Mouse (Mus musculus): Measurements from ENCODE around the gene Rpl31. TPM values are rescaled to one million over a fixed set of nuclear protein-coding genes. Genes with fewer than 3 reads are reported as not detected.

Gene Rpl31
- polyA plus RNA-seq (2012; rRNA removed) = 209 and 261 TPM in 2 replicates

GRCm38 (mm10) chr1:39367601-39368266 is at the start of gene Rpl31:
Gene Rpl31, plus strand, starts transcription at chr1:39367842.
- H3K27ac ChIP-seq (ENCODE audit: insufficient read depth, low read depth, low read length) = peak within 1 kb of the TSS; percentile 64
- H3K27me3 ChIP-seq (replicated peaks; ENCODE audit: control insufficient read depth, insufficient read depth, low read length) = no peaks in the 10 kb centered on the region
- peak within 1 kb of the TSS; percentile 99 for H3K4me3 ChIP-seq (ENCODE audit: insufficient read depth, low read depth, low read length)
- WGBS = under 1% methylated on average over 62 of the region's 62 CpGs
- peaks cover 7% of the 10 kb centered on the region; the same call in 1 of the 2 replicates for H3K36me3 ChIP-seq (ENCODE audit: control insufficient read depth, insufficient read depth, low read length)
- H3K4me1 ChIP-seq (ENCODE audit: control insufficient read depth, insufficient read depth, low read length) = peaks cover 7% of the 10 kb centered on the region; the same call in 1 of the 2 replicates
- peak; percentile 99 for DNase-seq
- no peak for TF ChIP-seq CTCF (conservative IDR thresholded peaks at IDR 0.05; ENCODE audit: insufficient read depth, insufficient read length, low read depth, low read length)
- peak; percentile 12 for TF ChIP-seq POLR2A (IDR thresholded peaks at IDR 0.05; ENCODE audit: low read depth, low read length)

- H3K4me3 ChIP-seq (ENCODE audit: insufficient read depth, low read depth, low read length) = no peak overlapping the region
- H3K4me1 ChIP-seq (ENCODE audit: control insufficient read depth, insufficient read depth, low read length) = 0 out of 2 replicates have a peak, but pooled peaks cover 6% of the 10 kb centered on the region
- no peaks in the 10 kb centered on the region for H3K36me3 ChIP-seq (ENCODE audit: control insufficient read depth, insufficient read depth, low read length)
- DNase-seq = peak; percentile 70
- 43% methylated on average over 2 of the region's 2 CpGs for WGBS
- TF ChIP-seq CTCF (conservative IDR thresholded peaks at IDR 0.05; ENCODE audit: insufficient read depth, insufficient read length, low read depth, low read length) (no peak), POLR2A (IDR thresholded peaks at IDR 0.05; ENCODE audit: low read depth, low read length) (no peak)
- H3K27me3 ChIP-seq (replicated peaks; ENCODE audit: control insufficient read depth, insufficient read depth, low read length) = no peaks in the 10 kb centered on the region
- no peak overlapping the region for H3K27ac ChIP-seq (ENCODE audit: insufficient read depth, low read depth, low read length)
Measured at GRCm38 (mm10) chr1:39317935-39318334, 49.7 kb upstream of the Rpl31 start.

GRCm38 (mm10) chr1:39318870-39319269 is 48.8 kb upstream of the Rpl31 start:
- TF ChIP-seq POLR2A (IDR thresholded peaks at IDR 0.05; ENCODE audit: low read depth, low read length) (no peak), CTCF (conservative IDR thresholded peaks at IDR 0.05; ENCODE audit: insufficient read depth, insufficient read length, low read depth, low read length) (no peak)
- Histone ChIP-seq H3K4me3 (ENCODE audit: insufficient read depth, low read depth, low read length) (no peak overlapping the region), H3K4me1 (ENCODE audit: control insufficient read depth, insufficient read depth, low read length) (0 out of 2 replicates have a peak, but pooled peaks cover 6% of the 10 kb centered on the region), H3K36me3 (ENCODE audit: control insufficient read depth, insufficient read depth, low read length) (no peaks in the 10 kb centered on the region), H3K27me3 (replicated peaks; ENCODE audit: control insufficient read depth, insufficient read depth, low read length) (no peaks in the 10 kb centered on the region), H3K27ac (ENCODE audit: insufficient read depth, low read depth, low read length) (no peak overlapping the region)
- 72% methylated on average over 7 of the region's 7 CpGs for WGBS
- DNase-seq = no peak

GRCm38 (mm10) chr1:39321954-39322353 is 45.7 kb upstream of the Rpl31 start:
- Histone ChIP-seq H3K36me3 (ENCODE audit: control insufficient read depth, insufficient read depth, low read length) (no peaks in the 10 kb centered on the region), H3K4me3 (ENCODE audit: insufficient read depth, low read depth, low read length) (no peak overlapping the region), H3K27ac (ENCODE audit: insufficient read depth, low read depth, low read length) (no peak overlapping the region), H3K27me3 (replicated peaks; ENCODE audit: control insufficient read depth, insufficient read depth, low read length) (no peaks in the 10 kb centered on the region), H3K4me1 (ENCODE audit: control insufficient read depth, insufficient read depth, low read length) (0 out of 2 replicates have a peak, but pooled peaks cover 6% of the 10 kb centered on the region)
- WGBS = 71% methylated on average over 6 of the region's 6 CpGs
- no peak for DNase-seq
- TF ChIP-seq CTCF (conservative IDR thresholded peaks at IDR 0.05; ENCODE audit: insufficient read depth, insufficient read length, low read depth, low read length) (no peak), POLR2A (IDR thresholded peaks at IDR 0.05; ENCODE audit: low read depth, low read length) (no peak)

- no peak for TF ChIP-seq POLR2A (IDR thresholded peaks at IDR 0.05; ENCODE audit: low read depth, low read length)
- no peak for TF ChIP-seq CTCF (conservative IDR thresholded peaks at IDR 0.05; ENCODE audit: insufficient read depth, insufficient read length, low read depth, low read length)
- H3K36me3 ChIP-seq (ENCODE audit: control insufficient read depth, insufficient read depth, low read length) = no peaks in the 10 kb centered on the region
- H3K4me1 ChIP-seq (ENCODE audit: control insufficient read depth, insufficient read depth, low read length) = no peaks in the 10 kb centered on the region
- DNase-seq = no peak
- WGBS = 82% methylated on average over 6 of the region's 6 CpGs
- no peaks in the 10 kb centered on the region for H3K27me3 ChIP-seq (replicated peaks; ENCODE audit: control insufficient read depth, insufficient read depth, low read length)
- H3K4me3 ChIP-seq (ENCODE audit: insufficient read depth, low read depth, low read length) = no peak overlapping the region
- no peak overlapping the region for H3K27ac ChIP-seq (ENCODE audit: insufficient read depth, low read depth, low read length)
Measured at GRCm38 (mm10) chr1:39325228-39325627, 42.4 kb upstream of the Rpl31 start.

- Histone ChIP-seq H3K27ac (ENCODE audit: insufficient read depth, low read depth, low read length) (no peak overlapping the region), H3K4me1 (ENCODE audit: control insufficient read depth, insufficient read depth, low read length) (no peaks in the 10 kb centered on the region), H3K36me3 (ENCODE audit: control insufficient read depth, insufficient read depth, low read length) (no peaks in the 10 kb centered on the region), H3K27me3 (replicated peaks; ENCODE audit: control insufficient read depth, insufficient read depth, low read length) (no peaks in the 10 kb centered on the region), H3K4me3 (ENCODE audit: insufficient read depth, low read depth, low read length) (no peak overlapping the region)
- no peak for TF ChIP-seq CTCF (conservative IDR thresholded peaks at IDR 0.05; ENCODE audit: insufficient read depth, insufficient read length, low read depth, low read length)
- TF ChIP-seq POLR2A (IDR thresholded peaks at IDR 0.05; ENCODE audit: low read depth, low read length) = no peak
- no peak for DNase-seq
- 76% methylated on average over 7 of the region's 7 CpGs for WGBS
Measured at GRCm38 (mm10) chr1:39327546-39327945, 40.1 kb upstream of the Rpl31 start.

GRCm38 (mm10) chr1:39330857-39331594 is 36.6 kb upstream of the Rpl31 start:
- no peak overlapping the region for H3K27ac ChIP-seq (ENCODE audit: insufficient read depth, low read depth, low read length)
- H3K4me3 ChIP-seq (ENCODE audit: insufficient read depth, low read depth, low read length) = no peak overlapping the region
- no peaks in the 10 kb centered on the region for H3K27me3 ChIP-seq (replicated peaks; ENCODE audit: control insufficient read depth, insufficient read depth, low read length)
- DNase-seq = peak; percentile 17
- 78% methylated on average over 7 of the region's 7 CpGs for WGBS
- no peaks in the 10 kb centered on the region for H3K4me1 ChIP-seq (ENCODE audit: control insufficient read depth, insufficient read depth, low read length)
- TF ChIP-seq POLR2A (IDR thresholded peaks at IDR 0.05; ENCODE audit: low read depth, low read length) (no peak), CTCF (conservative IDR thresholded peaks at IDR 0.05; ENCODE audit: insufficient read depth, insufficient read length, low read depth, low read length) (no peak)
- H3K36me3 ChIP-seq (ENCODE audit: control insufficient read depth, insufficient read depth, low read length) = no peaks in the 10 kb centered on the region

Data from kidney, adult 2 months (tissue).